Mouse (Mus musculus) heart, postnatal 0 days (tissue): Measurements from ENCODE around the gene Myh7b. TPM values are rescaled to one million over a fixed set of nuclear protein-coding genes. Genes with fewer than 3 reads are reported as not detected.

Experiments used
- ATAC-seq: fragments of 200-750 bp; cut with Nextera tagmentation; 2 replicates; pipeline ENCODE4 v1.8.0; 2017; ENCODE audit warnings: low read depth, moderate number of reproducible peaks, moderate library complexity; ENCODE audit not compliant: insufficient read depth
- DNase-seq: peaks from one replicate; pipeline ENCODE4 v3.0.0-alpha.2; 2016; ENCODE audit warnings: low spot score
- H3K27ac ChIP-seq: fragments of 300-500 bp; sonication (generic); 2 replicates; pipeline ENCODE4 v1.5.1; 2014; ENCODE audit warnings: low read depth, mild to moderate bottlenecking
- H3K27me3 ChIP-seq: fragments of 300-500 bp; sonication (generic); 2 replicates; pipeline ENCODE4 v1.6.1; 2014; ENCODE audit warnings: low read length, mixed read lengths; ENCODE audit not compliant: control insufficient read depth, insufficient read depth
- H3K36me3 ChIP-seq: fragments of 300-500 bp; sonication (generic); replicated peaks from 2 replicates; pipeline ENCODE4 v1.6.1; 2014; ENCODE audit warnings: low read length, mixed read lengths; ENCODE audit not compliant: control insufficient read depth, insufficient read depth
- H3K4me1 ChIP-seq: fragments of 300-500 bp; sonication (generic); 2 replicates; pipeline ENCODE4 v1.6.1; 2014; ENCODE audit warnings: antibody characterized with exemption; ENCODE audit not compliant: control insufficient read depth, insufficient read depth
- H3K4me2 ChIP-seq: fragments of 300-500 bp; sonication (generic); 2 replicates; pipeline ENCODE4 v1.6.1; 2014; ENCODE audit warnings: low read depth, mild to moderate bottlenecking, low read length, moderate library complexity
- H3K4me3 ChIP-seq: fragments of 300-500 bp; sonication (generic); 2 replicates; pipeline ENCODE4 v1.5.1; 2014; ENCODE audit warnings: low read depth, low read length
- H3K9ac ChIP-seq: fragments of 300-500 bp; sonication (generic); replicated peaks from 2 replicates; pipeline ENCODE4 v1.6.1; 2014; ENCODE audit warnings: low read depth, low read length, mixed read lengths
- H3K9me3 ChIP-seq: fragments of 300-500 bp; sonication (generic); replicated peaks from 2 replicates; pipeline ENCODE4 v1.6.1; 2016; ENCODE audit warnings: low read length; ENCODE audit not compliant: control insufficient read depth
- CTCF ChIP-seq: IDR thresholded peaks from 2 replicates; pipeline ENCODE4 v1.5.1; 2016; ENCODE audit warnings: antibody characterized with exemption, control low read depth, low read depth
- EP300 ChIP-seq: IDR thresholded peaks from 2 replicates; pipeline ENCODE4 v1.6.1; 2016; ENCODE audit warnings: antibody characterized with exemption, low read depth
- WGBS: fragments of 180-500 bp; shearing (Covaris S2); extraction: QIAGEN DNeasy Blood & Tissue Kit; methylation state at CpG from one replicate; pipeline ENCODE4 v1.1.7; 2014; 5-methylcytosine and 5-hydroxymethylcytosine counted together
- polyA plus RNA-seq: library from polyadenylated mRNA; unstranded; fragments of >200 nt; fragmentation: Nextera tagmentation; extraction: Ambion mirVana; gene quantifications from 2 replicates; pipeline ENCODE4 v1.2.1, GENCODE M21; 2015
- total RNA-seq: library from RNA; depleted of rRNA; stranded (reverse); fragments of >200 nt; gene quantifications from 2 replicates; pipeline ENCODE4 v1.2.3, GENCODE M21; 2014; ENCODE audit warnings: low replicate concordance

Gene Myh7b
- total and polyA plus RNA-seq, 2 experiments from 2014 or later = 12.5 to 48.4 TPM

DNA sequence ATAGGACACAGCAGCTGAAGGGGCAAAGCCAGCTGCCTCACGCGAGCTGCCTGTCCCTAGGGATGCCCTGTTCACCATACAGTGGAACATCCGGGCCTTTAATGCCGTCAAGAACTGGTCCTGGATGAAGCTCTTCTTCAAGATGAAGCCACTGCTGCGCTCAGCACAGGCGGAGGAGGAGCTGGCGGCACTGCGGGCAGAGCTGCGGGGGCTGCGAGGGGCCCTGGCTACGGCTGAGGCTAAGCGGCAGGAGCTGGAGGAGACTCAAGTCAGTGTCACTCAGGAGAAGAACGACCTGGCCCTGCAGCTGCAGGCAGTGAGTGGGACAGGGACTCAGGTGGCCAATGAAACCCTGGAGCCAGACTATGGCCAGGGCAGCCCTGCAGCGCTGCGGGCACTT lies 15.3 kb downstream of the Myh7b start:
- Histone ChIP-seq H3K27ac (no peak overlapping the region), H3K4me3 (no peak overlapping the region), H3K9ac (no peak overlapping the region), H3K36me3 (peaks cover 85% of the 10 kb centered on the region), H3K27me3 (no peaks in the 10 kb centered on the region), H3K4me2 (no peak overlapping the region), H3K4me1 (no peaks in the 10 kb centered on the region), H3K9me3 (no peaks in the 10 kb centered on the region)
- DNase-seq (no peak), ATAC-seq (no peak)
- TF ChIP-seq EP300 = no peak
- TF ChIP-seq CTCF = no peak
- WGBS = 65% methylated on average over 15 of the region's 15 CpGs

DNA sequence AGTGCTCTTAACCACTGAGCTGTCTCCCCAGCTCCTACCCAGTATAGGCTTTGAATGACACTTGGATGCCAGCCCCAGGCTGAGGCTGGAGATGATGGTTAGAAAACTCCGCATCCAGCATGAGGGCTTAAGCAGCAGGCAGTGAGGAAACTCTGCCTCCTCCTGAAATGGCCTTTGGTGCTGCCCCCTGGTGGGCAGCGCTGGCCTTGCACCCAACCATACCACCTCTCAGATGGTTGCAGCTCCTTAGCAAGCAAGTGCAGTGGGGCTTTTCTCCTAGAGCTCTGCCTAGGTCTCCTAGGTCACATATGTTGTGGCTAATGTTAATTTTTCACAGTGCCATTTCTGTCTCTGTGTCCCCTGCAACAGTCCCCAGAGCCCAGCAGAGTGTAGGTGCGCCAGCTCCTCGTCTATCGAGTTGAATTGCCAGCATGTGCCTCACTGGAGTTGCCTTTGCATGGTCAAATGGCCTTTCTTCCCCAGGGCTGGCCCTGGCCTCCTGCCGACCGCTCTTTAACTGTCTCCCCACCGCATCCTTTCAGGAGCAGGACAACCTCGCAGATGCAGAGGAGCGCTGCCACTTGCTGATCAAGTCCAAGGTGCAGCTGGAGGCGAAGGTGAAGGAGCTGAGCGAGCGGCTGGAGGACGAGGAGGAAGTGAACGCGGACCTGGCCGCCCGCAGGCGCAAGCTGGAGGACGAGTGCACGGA lies 16.2 kb downstream of the Myh7b start:
- Histone ChIP-seq H3K9ac (no peak overlapping the region), H3K9me3 (no peaks in the 10 kb centered on the region), H3K27me3 (no peaks in the 10 kb centered on the region), H3K36me3 (peaks cover 85% of the 10 kb centered on the region), H3K27ac (no peak overlapping the region), H3K4me3 (no peak overlapping the region), H3K4me1 (no peaks in the 10 kb centered on the region), H3K4me2 (no peak overlapping the region)
- ATAC-seq = no peak
- WGBS = 56% methylated on average over 21 of the region's 21 CpGs
- TF ChIP-seq EP300 (no peak), CTCF (peak; percentile 85)
- peak; percentile 60 for DNase-seq

DNA sequence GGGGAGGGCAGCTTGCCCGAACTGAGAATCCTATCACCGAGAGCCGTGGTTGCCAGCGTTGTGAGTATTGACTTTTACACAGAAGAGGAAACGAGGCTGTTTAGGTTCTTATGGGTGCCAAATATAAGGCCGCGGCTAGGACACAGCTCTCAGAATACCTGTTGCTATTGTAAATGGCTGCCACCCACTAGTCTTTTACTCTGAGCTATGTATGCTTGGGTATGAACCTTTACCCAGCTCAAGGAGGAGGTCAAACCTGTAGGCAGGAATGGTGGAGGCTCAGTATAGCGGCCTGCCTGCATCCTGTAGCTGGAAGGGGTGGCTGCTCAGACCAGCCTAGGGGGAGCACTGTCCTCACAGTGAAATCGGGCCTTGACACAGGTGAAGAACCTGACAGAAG lies 17.1 kb downstream of the Myh7b start:
- 83% methylated on average over 9 of the region's 9 CpGs for WGBS
- TF ChIP-seq EP300 (no peak), CTCF (no peak)
- Histone ChIP-seq H3K27me3 (no peaks in the 10 kb centered on the region), H3K9ac (no peak overlapping the region), H3K36me3 (peaks cover 86% of the 10 kb centered on the region), H3K4me2 (no peak overlapping the region), H3K9me3 (no peaks in the 10 kb centered on the region), H3K27ac (no peak overlapping the region), H3K4me3 (no peak overlapping the region), H3K4me1 (no peaks in the 10 kb centered on the region)
- ATAC-seq = no peak
- DNase-seq = no peak

DNA sequence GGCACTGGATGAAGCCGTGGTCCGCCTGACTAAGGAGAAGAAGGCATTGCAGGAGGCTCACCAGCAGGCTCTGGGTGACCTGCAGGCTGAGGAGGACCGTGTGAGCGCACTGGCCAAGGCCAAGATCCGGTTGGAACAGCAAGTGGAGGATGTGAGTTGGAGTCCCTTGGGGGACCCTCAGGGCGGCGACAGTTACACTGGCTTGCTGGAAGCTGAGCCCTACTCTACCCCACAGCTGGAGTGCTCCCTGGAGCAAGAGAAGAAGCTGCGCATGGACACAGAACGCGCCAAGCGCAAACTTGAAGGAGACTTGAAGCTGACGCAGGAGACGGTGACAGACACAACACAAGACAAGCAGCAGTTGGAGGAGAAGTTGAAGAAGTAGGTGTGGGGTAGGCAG lies 17.5 kb downstream of the Myh7b start:
- no peak overlapping the region for H3K4me2 ChIP-seq
- no peaks in the 10 kb centered on the region for H3K4me1 ChIP-seq
- H3K9ac ChIP-seq = no peak overlapping the region
- H3K4me3 ChIP-seq = no peak overlapping the region
- H3K36me3 ChIP-seq = peaks cover 86% of the 10 kb centered on the region
- H3K27me3 ChIP-seq = no peaks in the 10 kb centered on the region
- 78% methylated on average over 13 of the region's 13 CpGs for WGBS
- H3K9me3 ChIP-seq = no peaks in the 10 kb centered on the region
- no peak for TF ChIP-seq EP300
- no peak for TF ChIP-seq CTCF
- DNase-seq = no peak
- H3K27ac ChIP-seq = no peak overlapping the region
- no peak for ATAC-seq

DNA sequence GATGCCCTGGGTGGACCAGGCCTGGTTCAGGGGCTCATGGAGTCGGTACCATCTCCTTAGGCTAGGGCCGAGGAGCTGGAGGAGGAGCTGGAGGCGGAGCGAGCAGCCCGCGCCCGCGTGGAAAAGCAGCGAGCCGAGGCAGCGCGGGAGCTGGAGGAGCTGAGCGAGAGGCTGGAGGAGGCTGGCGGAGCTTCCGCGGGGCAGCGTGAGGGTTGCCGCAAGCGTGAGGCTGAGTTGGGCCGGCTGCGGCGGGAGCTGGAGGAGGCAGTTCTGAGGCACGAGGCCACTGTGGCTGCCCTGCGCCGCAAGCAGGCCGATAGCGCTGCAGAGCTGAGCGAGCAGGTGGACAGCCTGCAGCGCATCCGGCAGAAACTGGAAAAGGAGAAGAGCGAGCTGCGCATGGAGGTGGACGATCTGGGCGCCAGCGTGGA lies 18.2 kb downstream of the Myh7b start:
- no peak overlapping the region for H3K27ac ChIP-seq
- H3K4me2 ChIP-seq = peak overlapping the region; percentile 41
- H3K27me3 ChIP-seq = no peaks in the 10 kb centered on the region
- no peak overlapping the region for H3K9ac ChIP-seq
- DNase-seq = no peak
- peaks cover 89% of the 10 kb centered on the region for H3K36me3 ChIP-seq
- WGBS = 23% methylated on average over 35 of the region's 35 CpGs
- H3K9me3 ChIP-seq = no peaks in the 10 kb centered on the region
- no peak overlapping the region for H3K4me3 ChIP-seq
- ATAC-seq = no peak
- no peaks in the 10 kb centered on the region for H3K4me1 ChIP-seq
- no peak for TF ChIP-seq CTCF

DNA sequence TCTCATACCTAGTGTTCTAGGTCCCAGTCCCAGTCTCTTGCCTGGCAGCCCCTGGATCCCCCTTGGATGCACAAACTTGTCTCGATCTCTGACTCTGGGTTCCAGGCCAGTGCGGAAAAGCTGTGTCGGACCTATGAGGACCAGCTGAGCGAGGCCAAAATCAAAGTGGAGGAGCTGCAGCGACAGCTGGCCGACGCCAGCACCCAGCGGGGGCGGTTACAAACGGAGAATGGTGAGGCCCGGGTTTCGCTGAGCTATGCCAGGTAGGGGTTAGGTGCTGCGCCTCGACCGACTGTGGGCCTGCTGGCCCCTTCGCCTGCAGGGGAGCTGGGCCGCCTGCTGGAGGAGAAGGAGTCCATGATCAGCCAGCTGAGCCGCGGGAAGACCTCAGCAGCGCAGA lies 19.1 kb downstream of the Myh7b start:
- Histone ChIP-seq H3K27me3 (no peaks in the 10 kb centered on the region), H3K4me3 (no peak overlapping the region), H3K27ac (no peak overlapping the region), H3K4me2 (no peak overlapping the region), H3K9ac (no peak overlapping the region), H3K4me1 (no peaks in the 10 kb centered on the region), H3K36me3 (peaks cover 89% of the 10 kb centered on the region), H3K9me3 (no peaks in the 10 kb centered on the region)
- WGBS = 74% methylated on average over 20 of the region's 20 CpGs
- DNase-seq (no peak), ATAC-seq (no peak)
- TF ChIP-seq EP300 (no peak), CTCF (no peak)
